Mouse (Mus musculus) E14TG2a.4 (cell line): Measurements from ENCODE around the gene Golph3l.

Experiments
- H3K27me3 ChIP-seq: 2 replicates; pipeline ENCODE4 v1.6.1; 2014; ENCODE audit warnings: low read length, control low read depth; ENCODE audit not compliant: insufficient read depth
- H3K36me3 ChIP-seq: 2 replicates; pipeline ENCODE4 v1.6.1; 2014; ENCODE audit warnings: low read length, control low read depth; ENCODE audit not compliant: insufficient read depth
- H3K4me1 ChIP-seq: replicated peaks from 2 replicates; pipeline ENCODE4 v1.6.1; 2014; ENCODE audit warnings: low read depth, low read length, control low read depth
- H3K4me3 ChIP-seq: replicated peaks from 2 replicates; pipeline ENCODE4 v1.5.1; 2014; ENCODE audit warnings: mild to moderate bottlenecking, low read length
- H3K9me3 ChIP-seq: 2 replicates; pipeline ENCODE4 v1.6.1; 2014; ENCODE audit warnings: low read length, control low read depth
- CTCF ChIP-seq: conservative IDR thresholded peaks from 2 replicates; pipeline ENCODE4 v1.5.1; 2014; ENCODE audit warnings: low read length
- NANOG ChIP-seq: IDR thresholded peaks from 2 replicates; pipeline ENCODE4 v1.6.1; 2014; ENCODE audit warnings: borderline replicate concordance, low read length, mixed read lengths
- POU5F1 ChIP-seq: IDR thresholded peaks from 2 replicates; pipeline ENCODE4 v1.6.1; 2014; ENCODE audit warnings: low read length, borderline replicate concordance

Gene Golph3l

GRCm38 (mm10) chr3:95664940-95665352 is 76.2 kb downstream of the Golph3l start:
- TF ChIP-seq NANOG (no peak), CTCF (no peak), POU5F1 (no peak)
- peaks cover 77% of the 10 kb centered on the region for H3K4me1 ChIP-seq
- peaks cover 84% of the 10 kb centered on the region for H3K36me3 ChIP-seq
- H3K9me3 ChIP-seq: no peaks in the 10 kb centered on the region
- H3K4me3 ChIP-seq: peak overlapping the region; percentile 93
- no peaks in the 10 kb centered on the region for H3K27me3 ChIP-seq

DNA sequence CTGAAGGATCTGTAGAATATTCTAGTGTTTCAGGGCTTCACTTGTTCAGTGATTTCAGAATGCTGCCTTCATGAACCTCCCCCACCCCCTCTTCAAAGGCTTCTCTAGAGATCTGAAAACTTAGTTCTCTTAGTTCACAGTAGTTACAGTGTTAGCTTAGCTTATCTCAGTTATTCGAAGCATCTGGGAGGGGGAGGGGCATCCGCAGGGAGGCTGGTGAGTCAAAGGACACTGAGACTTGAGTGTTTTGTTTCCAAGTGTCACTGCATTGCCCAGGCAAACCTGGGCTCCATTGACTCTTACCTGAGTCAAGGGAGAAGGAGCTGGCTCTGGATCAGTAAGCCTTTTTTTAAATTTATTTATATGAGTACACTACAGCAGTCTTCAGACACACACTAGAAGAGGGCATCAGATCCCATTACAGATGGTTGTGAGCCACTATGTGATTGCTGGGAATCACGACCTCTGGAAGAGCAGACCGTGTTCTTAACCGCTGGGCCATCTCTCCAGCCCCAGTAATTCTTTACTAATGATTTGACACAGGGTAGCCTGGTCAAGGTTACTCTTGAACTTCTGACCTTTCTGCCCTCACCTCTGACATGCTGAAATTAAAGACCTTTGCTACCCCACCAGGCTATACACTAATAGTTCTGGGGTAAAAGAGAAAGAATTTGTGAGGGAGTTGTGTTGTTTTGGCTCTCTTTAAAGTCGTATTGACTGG is 77.5 kb downstream of the Golph3l start:
- Histone ChIP-seq H3K4me1 (peaks cover 88% of the 10 kb centered on the region), H3K4me3 (peak overlapping the region; percentile 60; the same call in 1 of the 2 replicates), H3K9me3 (no peaks in the 10 kb centered on the region), H3K36me3 (peaks cover 79% of the 10 kb centered on the region), H3K27me3 (no peaks in the 10 kb centered on the region)
- TF ChIP-seq POU5F1 (no peak), CTCF (no peak), NANOG (no peak)

- Histone ChIP-seq H3K27me3 (no peaks in the 10 kb centered on the region), H3K36me3 (peaks cover 76% of the 10 kb centered on the region), H3K4me3 (peak overlapping the region; percentile 60), H3K4me1 (peaks cover 96% of the 10 kb centered on the region), H3K9me3 (no peaks in the 10 kb centered on the region)
- no peak for TF ChIP-seq CTCF
- no peak for TF ChIP-seq NANOG
- no peak for TF ChIP-seq POU5F1
Measured at GRCm38 (mm10) chr3:95667521-95667920, 78.8 kb downstream of the Golph3l start.

DNA sequence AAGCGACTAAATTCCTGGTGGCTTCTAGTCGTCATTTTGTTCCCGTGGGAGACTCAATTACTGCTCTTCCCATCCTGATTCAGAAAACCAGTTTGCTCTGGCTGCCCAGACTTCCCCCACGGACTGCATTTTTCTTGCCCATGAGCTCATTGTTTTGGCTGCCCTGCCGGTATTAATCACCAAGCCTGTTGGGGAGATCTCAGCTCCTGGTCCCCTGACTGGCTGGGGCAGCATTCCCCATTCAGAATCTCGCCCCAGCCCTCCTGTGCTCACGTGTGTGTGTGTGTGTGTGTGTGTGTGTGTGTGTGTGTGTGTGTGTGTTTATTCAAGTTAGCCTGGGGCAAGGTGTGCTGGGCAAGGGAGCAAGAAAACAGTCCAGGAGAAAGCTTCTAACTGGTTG is 79.3 kb downstream of the Golph3l start:
- H3K27me3 ChIP-seq: no peaks in the 10 kb centered on the region
- peaks cover 96% of the 10 kb centered on the region for H3K4me1 ChIP-seq
- H3K9me3 ChIP-seq: no peaks in the 10 kb centered on the region
- peak overlapping the region; percentile 60 for H3K4me3 ChIP-seq
- TF ChIP-seq NANOG: no peak
- no peak for TF ChIP-seq POU5F1
- no peak for TF ChIP-seq CTCF
- peaks cover 75% of the 10 kb centered on the region for H3K36me3 ChIP-seq
